Mouse (Mus musculus) midbrain, postnatal 0 days (tissue): ENCODE measurements at regions not wholly inside any gene's neighbourhood (a gene's known extent, or its start where the extent isn't known, plus 50 kb on each side); places are given as distances from the start of the nearest gene placed in this dataset.

Source experiments
- ATAC-seq: fragments of 200-750 bp; cut with Nextera tagmentation; 2 replicates; pipeline ENCODE4 v1.8.0; 2017; ENCODE audit warnings: moderate number of reproducible peaks, mild to moderate bottlenecking, moderate TSS enrichment, moderate library complexity; ENCODE audit not compliant: low FRiP score
- DNase-seq: peaks from one replicate; pipeline ENCODE4 v3.0.0-alpha.2; 2015; ENCODE audit warnings: low spot score
- H3K27ac ChIP-seq: fragments of 300-500 bp; sonication (generic); 2 replicates; pipeline ENCODE4 v1.5.1; 2014; ENCODE audit warnings: low read depth, mild to moderate bottlenecking, low read length, mixed read lengths
- H3K27me3 ChIP-seq: fragments of 300-500 bp; sonication (generic); 2 replicates; pipeline ENCODE4 v1.6.1; 2014; ENCODE audit warnings: low read length, control low read depth, mixed read lengths; ENCODE audit not compliant: insufficient read depth
- H3K36me3 ChIP-seq: fragments of 300-500 bp; sonication (generic); 2 replicates; pipeline ENCODE4 v1.6.1; 2014; ENCODE audit warnings: low read length, control low read depth, mixed read lengths; ENCODE audit not compliant: insufficient read depth
- H3K4me1 ChIP-seq: fragments of 300-500 bp; sonication (generic); 2 replicates; pipeline ENCODE4 v1.6.1; 2014; ENCODE audit warnings: mild to moderate bottlenecking, control low read depth, antibody characterized with exemption, low read length, mixed read lengths; ENCODE audit not compliant: insufficient read depth
- H3K4me2 ChIP-seq: fragments of 300-500 bp; sonication (generic); 2 replicates; pipeline ENCODE4 v1.6.1; 2014; ENCODE audit warnings: low read depth, mild to moderate bottlenecking, low read length, mixed read lengths; ENCODE audit not compliant: poor library complexity, severe bottlenecking
- H3K4me3 ChIP-seq: fragments of 300-500 bp; sonication (generic); 2 replicates; pipeline ENCODE4 v1.5.1; 2014; ENCODE audit warnings: low read depth, mild to moderate bottlenecking, low read length, moderate library complexity
- H3K9ac ChIP-seq: fragments of 300-500 bp; sonication (generic); replicated peaks from 2 replicates; pipeline ENCODE4 v1.6.1; 2014; ENCODE audit warnings: mild to moderate bottlenecking, low read length, moderate library complexity, mixed read lengths; ENCODE audit not compliant: poor library complexity, severe bottlenecking
- H3K9me3 ChIP-seq: fragments of 300-500 bp; sonication (generic); 2 replicates; pipeline ENCODE4 v1.6.1; 2016; ENCODE audit warnings: low read length, control low read depth
- CTCF ChIP-seq: IDR thresholded peaks from 2 replicates; pipeline ENCODE4 v1.5.1; 2016; ENCODE audit warnings: antibody characterized with exemption, mild to moderate bottlenecking
- WGBS: fragments of 180-500 bp; shearing (Covaris S2); extraction: QIAGEN DNeasy Blood & Tissue Kit; methylation state at CpG from one replicate; pipeline ENCODE4 v1.1.7; 2014; 5-methylcytosine and 5-hydroxymethylcytosine counted together

- H3K4me2 ChIP-seq = no peak overlapping the region
- WGBS = 58% methylated on average over 17 of the region's 17 CpGs
Measured at GRCm38 (mm10) chr1:155029195-155029879, 70.1 kb downstream of the Ier5 start.

GRCm38 (mm10) chr1:155028735-155029134 is 70.7 kb downstream of the Ier5 start:
- Histone ChIP-seq H3K27me3 (no peaks in the 10 kb centered on the region), H3K4me2 (no peak overlapping the region), H3K9me3 (no peaks in the 10 kb centered on the region), H3K4me1 (peaks cover 2% of the 10 kb centered on the region; the same call in 1 of the 2 replicates), H3K36me3 (no peaks in the 10 kb centered on the region), H3K9ac (no peak overlapping the region), H3K27ac (no peak overlapping the region), H3K4me3 (no peak overlapping the region)
- ATAC-seq (no peak), DNase-seq (no peak)
- TF ChIP-seq CTCF = no peak
- WGBS = 66% methylated on average over 5 of the region's 5 CpGs

More at GRCm38 (mm10) chr1:155029195-155029879, 70.1 kb downstream of the Ier5 start:
- DNase-seq (no peak), ATAC-seq (no peak)
- no peak overlapping the region for H3K27ac ChIP-seq
- H3K9me3 ChIP-seq = no peaks in the 10 kb centered on the region
- TF ChIP-seq CTCF = no peak
- no peaks in the 10 kb centered on the region for H3K36me3 ChIP-seq
- H3K4me3 ChIP-seq = no peak overlapping the region
- no peak overlapping the region for H3K9ac ChIP-seq
- H3K27me3 ChIP-seq = no peaks in the 10 kb centered on the region
- H3K4me1 ChIP-seq = peaks cover 2% of the 10 kb centered on the region; the same call in 1 of the 2 replicates

- H3K4me1 ChIP-seq = peaks cover 2% of the 10 kb centered on the region; the same call in 1 of the 2 replicates
- no peak overlapping the region for H3K9ac ChIP-seq
- no peaks in the 10 kb centered on the region for H3K36me3 ChIP-seq
- no peak overlapping the region for H3K4me2 ChIP-seq
- H3K4me3 ChIP-seq = no peak overlapping the region
- no peak for DNase-seq
- no peaks in the 10 kb centered on the region for H3K9me3 ChIP-seq
- no peaks in the 10 kb centered on the region for H3K27me3 ChIP-seq
- H3K27ac ChIP-seq = no peak overlapping the region
- WGBS = 80% methylated on average over 6 of the region's 6 CpGs
- no peak for ATAC-seq
- no peak for TF ChIP-seq CTCF
Measured at GRCm38 (mm10) chr1:155028147-155028546, 71.3 kb downstream of the Ier5 start.

- WGBS = 68% methylated on average over 7 of the region's 8 CpGs
- Histone ChIP-seq H3K27ac (no peak overlapping the region), H3K4me2 (no peak overlapping the region), H3K27me3 (no peaks in the 10 kb centered on the region), H3K9ac (no peak overlapping the region), H3K4me1 (peaks cover 2% of the 10 kb centered on the region; the same call in 1 of the 2 replicates), H3K9me3 (no peaks in the 10 kb centered on the region), H3K36me3 (no peaks in the 10 kb centered on the region), H3K4me3 (no peak overlapping the region)
- DNase-seq = no peak
- no peak for TF ChIP-seq CTCF
- ATAC-seq = no peak
Measured at GRCm38 (mm10) chr1:155027583-155027982, 71.9 kb downstream of the Ier5 start.

- Histone ChIP-seq H3K4me1 (peaks cover 2% of the 10 kb centered on the region; the same call in 1 of the 2 replicates), H3K27ac (no peak overlapping the region), H3K9me3 (no peaks in the 10 kb centered on the region), H3K36me3 (no peaks in the 10 kb centered on the region), H3K27me3 (no peaks in the 10 kb centered on the region), H3K9ac (no peak overlapping the region), H3K4me2 (no peak overlapping the region), H3K4me3 (no peak overlapping the region)
- peak; percentile 95 for TF ChIP-seq CTCF
- ATAC-seq (peak; percentile 52), DNase-seq (peak; percentile 93)
- 4% methylated on average over 5 of the region's 5 CpGs for WGBS
Measured at GRCm38 (mm10) chr1:155025862-155026478, 73.5 kb downstream of the Ier5 start.

GRCm38 (mm10) chr1:155023324-155023723 is 76.1 kb downstream of the Ier5 start:
- no peaks in the 10 kb centered on the region for H3K36me3 ChIP-seq
- TF ChIP-seq CTCF = peak; percentile 20; the same call in 1 of the 2 replicates
- H3K27ac ChIP-seq = no peak overlapping the region
- H3K4me3 ChIP-seq = no peak overlapping the region
- peak; percentile 55 for DNase-seq
- no peaks in the 10 kb centered on the region for H3K9me3 ChIP-seq
- WGBS = 36% methylated on average over 11 of the region's 11 CpGs
- no peak overlapping the region for H3K9ac ChIP-seq
- H3K4me2 ChIP-seq = no peak overlapping the region
- no peak for ATAC-seq
- peaks cover 2% of the 10 kb centered on the region; the same call in 1 of the 2 replicates for H3K4me1 ChIP-seq
- H3K27me3 ChIP-seq = no peaks in the 10 kb centered on the region
